Mouse (Mus musculus): Measurements from ENCODE around the gene Fmo3.

DNA sequence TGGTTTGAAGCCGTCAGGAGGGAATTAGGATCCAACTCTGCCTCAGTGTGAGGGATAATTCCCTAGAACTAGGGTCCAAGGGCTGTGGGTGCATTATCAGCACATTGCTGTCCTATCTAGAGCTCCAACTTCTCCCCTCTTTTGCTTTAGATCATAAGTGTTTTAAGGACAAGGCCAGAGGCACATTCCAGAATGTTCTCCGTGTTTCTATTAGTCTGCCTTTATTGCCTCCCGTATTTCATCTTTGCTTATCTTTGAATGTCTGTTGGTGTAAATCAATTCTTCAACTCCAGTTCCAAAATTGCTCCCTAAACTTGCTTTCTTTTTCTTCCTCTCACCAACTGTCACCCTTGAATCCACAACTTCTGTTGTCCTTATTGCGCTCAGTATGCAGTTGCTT lies 51.9 kb downstream of the Fmo3 start:
- TF ChIP-seq CTCF (IDR thresholded peaks at IDR 0.05; ENCODE audit: insufficient read depth, low read length), result no peak
- no peak for TF ChIP-seq POLR2A (IDR thresholded peaks at IDR 0.05; ENCODE audit: borderline replicate concordance, extremely low read depth, low read depth, low read length)
